8 mouse cellular contexts compared by ENCODE assay signal in the genomic region with DNA sequence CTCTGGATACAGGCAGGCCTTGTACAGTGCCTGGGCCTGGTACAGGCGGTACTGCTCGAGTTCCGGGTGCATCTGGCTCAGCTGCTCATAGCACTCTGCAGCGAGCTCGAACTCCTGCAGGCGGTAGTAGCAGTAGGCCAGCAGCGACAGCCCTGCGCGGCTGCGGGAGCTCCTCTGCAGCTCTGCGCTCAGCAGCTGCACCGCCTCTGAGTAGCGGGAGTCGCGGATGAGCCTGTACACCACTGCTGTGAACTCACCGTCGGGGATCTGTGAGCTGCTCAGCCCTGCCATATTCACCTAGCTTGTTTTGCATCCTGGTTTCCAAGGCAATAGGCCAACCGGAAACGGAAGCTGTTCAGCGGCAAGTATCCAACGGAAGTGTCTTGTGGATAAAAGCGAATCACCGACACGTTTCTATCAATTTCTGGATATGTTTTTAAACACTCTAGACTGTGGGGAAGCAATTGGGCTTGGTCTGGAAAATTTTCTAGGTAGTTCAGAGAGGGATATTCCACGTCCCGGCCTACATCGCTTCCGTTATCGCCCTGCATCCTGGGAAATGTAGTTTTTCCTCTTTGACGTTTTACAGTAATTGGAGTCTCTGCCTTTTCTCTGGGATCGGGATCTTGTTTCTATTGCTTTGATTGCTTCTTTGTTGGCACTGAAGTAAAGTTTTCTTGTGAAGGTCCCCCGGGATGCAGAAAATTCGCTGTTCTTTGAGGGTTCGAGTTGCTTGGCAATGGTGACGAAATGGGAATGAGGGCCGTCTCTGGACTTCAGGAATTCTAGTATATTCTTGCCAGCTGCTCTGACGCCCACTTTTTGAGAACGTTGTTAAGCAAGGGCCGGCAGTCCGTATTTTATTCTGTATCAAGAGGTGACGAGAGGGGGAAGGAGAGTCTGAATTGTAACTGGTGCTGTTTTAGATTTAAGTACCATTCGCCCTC. TPM values are rescaled to one million over a fixed set of nuclear protein-coding genes. Genes with fewer than 3 reads are reported as not detected.
A peak's percentile ranks its signal among the peaks of the same experiment; 100 is the strongest.
DNase-seq lines count a peak whose midpoint lies in the region; ATAC-seq and TF ChIP-seq lines count a peak whose summit lies in the region.

Ttc30b (minus strand) TSS at position 469 of the 947 bp plus-strand sequence.

- no peaks in the 10 kb centered on the region for H3K9me3 ChIP-seq in forebrain, postnatal 0 days (ENCODE audit: low read length)
- H3K9me3 ChIP-seq in neural tube, embryonic 14.5 days (ENCODE audit: control insufficient read depth, low read length), result no peaks in the 10 kb centered on the region

- intact Hi-C loops in heart, postnatal 36 days (cut with DNase I), result loop anchor here (2.0 kb wide), 1 partner anchor 22 kb away; no protein-coding TSS in a partner anchor

- peak; percentile 95 for ATAC-seq in forebrain, postnatal 0 days
- peak; percentile 93 for ATAC-seq in neural tube, embryonic 14.5 days (ENCODE audit: low read depth)

- peak within 1 kb of the TSS; percentile 64 for H3K9ac ChIP-seq in forebrain, postnatal 0 days
- H3K9ac ChIP-seq in neural tube, embryonic 14.5 days (replicated peaks; ENCODE audit: low read depth, low read length), result peak within 1 kb of the TSS; percentile 59

- H3K4me2 ChIP-seq in forebrain, postnatal 0 days (ENCODE audit: low read depth), result peak within 1 kb of the TSS; percentile 58
- H3K4me2 ChIP-seq in neural tube, embryonic 14.5 days (ENCODE audit: low read depth, low read length), result peak within 1 kb of the TSS; percentile 57

- H3K4me3 ChIP-seq in forebrain, postnatal 0 days (ENCODE audit: low read depth, low read length), result peak within 1 kb of the TSS; percentile 53
- H3K4me3 ChIP-seq in neural tube, embryonic 14.5 days (ENCODE audit: low read depth, low read length), result peak within 1 kb of the TSS; percentile 47

- WGBS in forebrain, postnatal 0 days, result 3% methylated on average over 38 of the region's 42 CpGs
- 3% methylated on average over 32 of the region's 42 CpGs for WGBS in neural tube, embryonic 14.5 days

- no peak for TF ChIP-seq CTCF in forebrain, postnatal 0 days (IDR thresholded peaks at IDR 0.05; ENCODE audit: low read depth)

- no peaks in the 10 kb centered on the region for H3K27me3 ChIP-seq in forebrain, postnatal 0 days (ENCODE audit: insufficient read depth, low read length)
- H3K27me3 ChIP-seq in neural tube, embryonic 14.5 days (ENCODE audit: control insufficient read depth, insufficient read depth, low read length), result no peaks in the 10 kb centered on the region

- no peaks in the 10 kb centered on the region for H3K36me3 ChIP-seq in forebrain, postnatal 0 days (ENCODE audit: insufficient read depth)
- no peaks in the 10 kb centered on the region for H3K36me3 ChIP-seq in neural tube, embryonic 14.5 days (ENCODE audit: control insufficient read depth, insufficient read depth, low read length)

- no peaks in the 10 kb centered on the region for H3K4me1 ChIP-seq in forebrain, postnatal 0 days (ENCODE audit: insufficient read depth)
- no peaks in the 10 kb centered on the region for H3K4me1 ChIP-seq in neural tube, embryonic 14.5 days (ENCODE audit: control insufficient read depth, insufficient read depth, low read length)

- peak within 1 kb of the TSS; percentile 92 for H3K27ac ChIP-seq in forebrain, postnatal 0 days (ENCODE audit: low read depth, low read length)
- peak within 1 kb of the TSS; percentile 85 for H3K27ac ChIP-seq in neural tube, embryonic 14.5 days (ENCODE audit: low read depth, low read length)

- peak; percentile 67 for DNase-seq in ES-CJ7 (ENCODE audit: low read depth, low spot score)
- DNase-seq in cerebellum, adult 18-20 months, result peak; percentile 81 to 85
- peak; percentile 94 for DNase-seq in forebrain, postnatal 0 days
- DNase-seq in heart, postnatal 36 days, result peak; percentile 82 to 87
- peak; percentile 69 to 86 for DNase-seq in layer of hippocampus, adult 18-20 months (ENCODE audit: low spot score in 2 of 2)
- peak; percentile 70 to 81 for DNase-seq in lung, adult 18-20 months
- peak; percentile 81 for DNase-seq in testis, postnatal 10 days (ENCODE audit: low spot score)

RNA-seq across cellular contexts. Expression of gene Ttc30b, which starts in this region (rescaled TPM):
- 27.2 and 27.4 TPM in 2 replicates for total RNA-seq in forebrain, postnatal 0 days (2014; rRNA removed)
- polyA plus RNA-seq in forebrain, postnatal 0 days (2015; fragmentation: Nextera tagmentation; extraction: Ambion mirVana), result 17.8 and 20.6 TPM in 2 replicates
- 10 to 100 TPM; 16.2 to 20.1 TPM for total RNA-seq in heart, postnatal 36 days (2021)
- 10 to 100 TPM; 13.3 to 14.6 TPM for total RNA-seq in layer of hippocampus, adult 18-20 months (2021)
- polyA plus RNA-seq in neural tube, embryonic 14.5 days (2014; fragmentation: Nextera tagmentation; extraction: Ambion mirVana), result 18.3 and 20.2 TPM in 2 replicates

Comparison
In these comparisons a context has a peak if more than half of its experiments do, and no peak if none do; other contexts are left out.
1. Peak in every context shown above with its lines: DNase-seq, ATAC-seq, H3K4me3 ChIP-seq and H3K27ac ChIP-seq.